Mouse (Mus musculus): Measurements from ENCODE around the gene Ubc. TPM values are rescaled to one million over a fixed set of nuclear protein-coding genes. Genes with fewer than 3 reads are reported as not detected.
"Not testable (repeated sequence)": the region's sequence is repeated elsewhere in the genome, so short reads cannot be mapped to it uniquely, and the experiment has no call there.

The Ubc gene
- polyA plus RNA-seq (2014; fragmentation: Nextera tagmentation; extraction: Ambion mirVana), result 715 and 1,051 TPM in 2 replicates

- Histone ChIP-seq H3K9me3 (ENCODE audit: control insufficient read depth, low read length) (no peaks in the 10 kb centered on the region), H3K27ac (ENCODE audit: low read depth, low read length) (peak within 1 kb of the TSS; percentile 91), H3K9ac (ENCODE audit: low read depth, low read length) (peak within 1 kb of the TSS; percentile 95), H3K27me3 (ENCODE audit: control insufficient read depth, insufficient read depth, low read length) (no peaks in the 10 kb centered on the region), H3K4me3 (ENCODE audit: low read length) (peak within 1 kb of the TSS; percentile 87), H3K36me3 (ENCODE audit: control insufficient read depth, insufficient read depth, low read length) (peaks cover 17% of the 10 kb centered on the region), H3K4me1 (ENCODE audit: control insufficient read depth, insufficient read depth, low read length) (peaks cover 16% of the 10 kb centered on the region; the same call in 1 of the 2 replicates), H3K4me2 (replicated peaks; ENCODE audit: low read depth, low read length) (peak within 1 kb of the TSS; percentile 97)
- peak; percentile 63 for ATAC-seq (ENCODE audit: low FRiP score, low TSS enrichment)
- WGBS, result under 1% methylated on average over 68 of the region's 69 CpGs
Observed at GRCm38 (mm10) chr5:125389579-125390441, at the start of gene Ubc. Gene Ubc, minus strand, starts transcription at chr5:125390202.

GRCm38 (mm10) chr5:125434347-125434746 lies 44.3 kb upstream of the Ubc start:
- not testable (repeated sequence) for H3K27me3 ChIP-seq (ENCODE audit: control insufficient read depth, insufficient read depth, low read length); H3K27ac ChIP-seq (ENCODE audit: low read depth, low read length); H3K9ac ChIP-seq (ENCODE audit: low read depth, low read length); H3K9me3 ChIP-seq (ENCODE audit: control insufficient read depth, low read length); H3K4me1 ChIP-seq (ENCODE audit: control insufficient read depth, insufficient read depth, low read length); H3K4me2 ChIP-seq (replicated peaks; ENCODE audit: low read depth, low read length)
- Histone ChIP-seq H3K4me3 (ENCODE audit: low read length) (peak overlapping the region; percentile 96), H3K36me3 (ENCODE audit: control insufficient read depth, insufficient read depth, low read length) (peaks cover 23% of the 10 kb centered on the region)
- ATAC-seq (ENCODE audit: low FRiP score, low TSS enrichment), result peak; percentile 47
- 51% methylated on average over 15 of the region's 15 CpGs for WGBS

GRCm38 (mm10) chr5:125433793-125434337 lies 43.9 kb upstream of the Ubc start, which contains the start of gene Dhx37:
Gene Dhx37, minus strand, starts transcription at chr5:125434121.
- Histone ChIP-seq H3K36me3 (ENCODE audit: control insufficient read depth, insufficient read depth, low read length) (peaks cover 28% of the 10 kb centered on the region), H3K4me2 (replicated peaks; ENCODE audit: low read depth, low read length) (peak within 1 kb of the TSS; percentile 87), H3K4me1 (ENCODE audit: control insufficient read depth, insufficient read depth, low read length) (no peaks in the 10 kb centered on the region; the same call in 1 of the 2 replicates), H3K27me3 (ENCODE audit: control insufficient read depth, insufficient read depth, low read length) (no peaks in the 10 kb centered on the region), H3K27ac (ENCODE audit: low read depth, low read length) (0 out of 2 replicates have a peak within 1 kb of the TSS, but pooled peaks have one; percentile 42), H3K4me3 (ENCODE audit: low read length) (peak within 1 kb of the TSS; percentile 96), H3K9ac (ENCODE audit: low read depth, low read length) (peak within 1 kb of the TSS; percentile 85), H3K9me3 (ENCODE audit: control insufficient read depth, low read length) (no peaks in the 10 kb centered on the region)
- under 1% methylated on average over 46 of the region's 46 CpGs for WGBS
- peak; percentile 95 for ATAC-seq (ENCODE audit: low FRiP score, low TSS enrichment)

- not testable (repeated sequence) for H3K9me3 ChIP-seq (ENCODE audit: control insufficient read depth, low read length); H3K27ac ChIP-seq (ENCODE audit: low read depth, low read length); ATAC-seq (ENCODE audit: low FRiP score, low TSS enrichment); H3K27me3 ChIP-seq (ENCODE audit: control insufficient read depth, insufficient read depth, low read length); H3K4me3 ChIP-seq (ENCODE audit: low read length); H3K9ac ChIP-seq (ENCODE audit: low read depth, low read length); H3K4me2 ChIP-seq (replicated peaks; ENCODE audit: low read depth, low read length); H3K4me1 ChIP-seq (ENCODE audit: control insufficient read depth, insufficient read depth, low read length)
- WGBS, result 94% methylated on average over 2 of the region's 2 CpGs
- H3K36me3 ChIP-seq (ENCODE audit: control insufficient read depth, insufficient read depth, low read length), result peaks cover 43% of the 10 kb centered on the region
Observed at GRCm38 (mm10) chr5:125432324-125432723, 42.3 kb upstream of the Ubc start.

GRCm38 (mm10) chr5:125426343-125426742 lies 36.3 kb upstream of the Ubc start:
- ATAC-seq (ENCODE audit: low FRiP score, low TSS enrichment), result no peak

GRCm38 (mm10) chr5:125425698-125426276 lies 35.8 kb upstream of the Ubc start:
- Histone ChIP-seq H3K9ac (ENCODE audit: low read depth, low read length) (no peak overlapping the region), H3K4me3 (ENCODE audit: low read length) (no peak overlapping the region), H3K27me3 (ENCODE audit: control insufficient read depth, insufficient read depth, low read length) (no peaks in the 10 kb centered on the region), H3K27ac (ENCODE audit: low read depth, low read length) (no peak overlapping the region), H3K36me3 (ENCODE audit: control insufficient read depth, insufficient read depth, low read length) (peaks cover 99% of the 10 kb centered on the region), H3K9me3 (ENCODE audit: control insufficient read depth, low read length) (no peaks in the 10 kb centered on the region), H3K4me1 (ENCODE audit: control insufficient read depth, insufficient read depth, low read length) (no peaks in the 10 kb centered on the region), H3K4me2 (replicated peaks; ENCODE audit: low read depth, low read length) (no peak overlapping the region)
- ATAC-seq (ENCODE audit: low FRiP score, low TSS enrichment), result no peak
- WGBS, result 94% methylated on average over 10 of the region's 10 CpGs

More at GRCm38 (mm10) chr5:125426343-125426742, 36.3 kb upstream of the Ubc start:
- no peaks in the 10 kb centered on the region for H3K9me3 ChIP-seq (ENCODE audit: control insufficient read depth, low read length)
- 96% methylated on average over 10 of the region's 10 CpGs for WGBS
- H3K36me3 ChIP-seq (ENCODE audit: control insufficient read depth, insufficient read depth, low read length), result peaks cover 100% of the 10 kb centered on the region
- no peak overlapping the region for H3K4me2 ChIP-seq (replicated peaks; ENCODE audit: low read depth, low read length)
- H3K27ac ChIP-seq (ENCODE audit: low read depth, low read length), result no peak overlapping the region
- no peak overlapping the region for H3K4me3 ChIP-seq (ENCODE audit: low read length)
- no peak overlapping the region for H3K9ac ChIP-seq (ENCODE audit: low read depth, low read length)
- no peaks in the 10 kb centered on the region for H3K27me3 ChIP-seq (ENCODE audit: control insufficient read depth, insufficient read depth, low read length)
- no peaks in the 10 kb centered on the region for H3K4me1 ChIP-seq (ENCODE audit: control insufficient read depth, insufficient read depth, low read length)

- H3K36me3 ChIP-seq (ENCODE audit: control insufficient read depth, insufficient read depth, low read length), result peaks cover 96% of the 10 kb centered on the region
- WGBS, result 67% methylated on average over 11 of the region's 11 CpGs
- H3K4me1 ChIP-seq (ENCODE audit: control insufficient read depth, insufficient read depth, low read length), result no peaks in the 10 kb centered on the region
- no peaks in the 10 kb centered on the region for H3K27me3 ChIP-seq (ENCODE audit: control insufficient read depth, insufficient read depth, low read length)
- no peak overlapping the region for H3K9ac ChIP-seq (ENCODE audit: low read depth, low read length)
- no peak overlapping the region for H3K27ac ChIP-seq (ENCODE audit: low read depth, low read length)
- no peak overlapping the region for H3K4me2 ChIP-seq (replicated peaks; ENCODE audit: low read depth, low read length)
- no peak overlapping the region for H3K4me3 ChIP-seq (ENCODE audit: low read length)
- no peak for ATAC-seq (ENCODE audit: low FRiP score, low TSS enrichment)
- H3K9me3 ChIP-seq (ENCODE audit: control insufficient read depth, low read length), result no peaks in the 10 kb centered on the region
Observed at GRCm38 (mm10) chr5:125419124-125419523, 29.1 kb upstream of the Ubc start.

GRCm38 (mm10) chr5:125418636-125419035 lies 28.6 kb upstream of the Ubc start:
- no peak overlapping the region for H3K27ac ChIP-seq (ENCODE audit: low read depth, low read length)
- H3K36me3 ChIP-seq (ENCODE audit: control insufficient read depth, insufficient read depth, low read length), result peaks cover 95% of the 10 kb centered on the region
- no peaks in the 10 kb centered on the region for H3K4me1 ChIP-seq (ENCODE audit: control insufficient read depth, insufficient read depth, low read length)
- WGBS, result 93% methylated on average over 12 of the region's 12 CpGs
- 0 out of 2 replicates have a peak, but pooled peaks have one; percentile 25 for ATAC-seq (ENCODE audit: low FRiP score, low TSS enrichment)
- no peaks in the 10 kb centered on the region for H3K27me3 ChIP-seq (ENCODE audit: control insufficient read depth, insufficient read depth, low read length)
- H3K4me3 ChIP-seq (ENCODE audit: low read length), result no peak overlapping the region
- no peak overlapping the region for H3K9ac ChIP-seq (ENCODE audit: low read depth, low read length)
- no peak overlapping the region for H3K4me2 ChIP-seq (replicated peaks; ENCODE audit: low read depth, low read length)
- H3K9me3 ChIP-seq (ENCODE audit: control insufficient read depth, low read length), result no peaks in the 10 kb centered on the region

Data from kidney, embryonic 14.5 days (tissue).